Mouse (Mus musculus): Measurements from ENCODE around the gene Crtap.

Crtap gene

DNA sequence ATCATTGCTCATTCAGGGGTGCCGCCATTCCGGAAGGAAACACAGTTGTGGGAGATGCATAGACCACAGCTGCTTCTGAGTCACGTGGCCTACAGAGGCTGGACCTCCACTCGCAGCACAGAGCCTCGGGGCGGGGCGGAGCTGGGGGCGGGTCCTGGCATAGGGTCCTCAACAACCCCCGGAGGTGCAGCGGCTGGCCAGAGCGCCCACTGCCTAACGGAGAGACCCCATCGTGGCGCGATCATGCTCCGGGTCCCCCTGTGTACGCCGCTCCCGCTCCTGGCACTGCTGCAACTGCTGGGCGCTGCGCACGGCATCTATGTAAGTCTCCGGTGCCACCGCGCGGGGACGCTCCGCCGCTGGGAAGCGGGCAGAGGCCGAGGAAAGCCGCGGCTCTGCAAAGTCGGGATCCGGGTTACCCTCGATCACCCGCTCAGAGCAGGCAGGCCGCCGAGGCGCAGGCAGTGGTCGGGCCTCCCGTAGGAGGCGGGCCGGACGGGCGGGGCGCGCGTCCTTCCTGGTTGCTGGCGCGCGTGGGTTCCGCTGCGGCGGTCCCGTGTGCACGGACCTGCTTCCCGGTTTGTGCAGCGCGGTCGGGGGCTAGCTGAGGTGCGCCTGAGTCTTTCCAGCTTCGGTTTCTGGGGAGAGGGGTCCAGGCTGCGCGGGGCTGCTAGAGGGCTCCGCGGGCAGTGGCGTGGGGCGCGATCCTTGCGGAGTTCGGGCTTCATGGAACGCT is 10.6 kb upstream of the Crtap start, which contains the start of the genes Glb1 and Tmppe:
Glb1 (plus strand) TSS at position 128 of the 736 bp plus-strand sequence.
Tmppe (plus strand) TSS at position 157 of the 736 bp plus-strand sequence.
- in situ Hi-C loops (cut with MboI; ENCODE audit: unreplicated experiment in 2 of 2): loop anchor here in 1 of 2 experiments (25.0 kb wide), 2 partner anchors 536 to 911 kb away; partner anchors contain the start of genes Gpd1l and Stt3b

DNA sequence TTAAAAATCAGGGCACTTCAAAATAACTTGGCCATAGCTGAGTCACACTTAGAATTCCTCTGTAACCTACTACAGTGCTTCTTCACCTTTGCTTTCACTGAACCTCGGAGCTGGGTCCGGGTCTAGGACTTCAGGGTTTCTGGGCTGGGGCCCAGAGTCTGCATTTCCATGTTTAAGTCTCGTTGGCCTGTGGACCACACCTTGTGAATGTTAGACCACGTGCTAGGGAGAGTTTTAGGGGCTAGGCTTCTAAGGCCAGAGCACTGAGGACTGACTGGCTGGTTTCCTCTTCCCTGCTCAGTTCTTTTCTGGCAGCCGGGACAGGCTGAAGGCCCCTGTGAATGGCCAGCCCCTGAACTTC is 10.1 kb upstream of the Crtap start:
- in situ Hi-C loops (cut with MboI; ENCODE audit: unreplicated experiment in 2 of 2): loop anchor here in 1 of 2 experiments (25.0 kb wide), 2 partner anchors 537 to 912 kb away; partner anchors contain the start of genes Gpd1l and Stt3b

DNA sequence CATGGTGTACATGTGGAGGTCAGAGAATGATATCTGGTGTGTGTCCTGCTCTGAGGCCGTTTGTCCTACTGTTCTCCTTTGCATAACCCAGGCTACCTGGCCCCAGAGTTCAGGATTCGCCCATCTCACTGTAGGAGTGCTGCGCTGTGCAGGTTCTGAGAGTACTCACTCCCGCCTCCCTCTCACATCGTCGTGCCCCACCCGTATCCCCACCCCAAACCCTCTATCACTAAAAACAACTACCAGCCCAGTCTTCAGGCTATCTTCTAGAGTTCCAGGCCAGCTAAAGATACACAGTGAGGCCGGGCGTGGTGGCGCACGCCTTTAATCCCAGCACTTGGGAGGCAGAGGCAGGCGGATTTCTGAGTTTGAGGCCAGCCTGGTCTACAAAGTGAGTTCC is 9.2 kb upstream of the Crtap start:
- in situ Hi-C loops (cut with MboI; ENCODE audit: unreplicated experiment in 2 of 2): loop anchor here (10.0 to 25.0 kb wide), 5 partner anchors 412 to 913 kb away; partner anchors contain the start of genes Gpd1l (in 2 of the 2), Stt3b (in 2 of the 2) and Clasp2 (in 1 of the 2)

DNA sequence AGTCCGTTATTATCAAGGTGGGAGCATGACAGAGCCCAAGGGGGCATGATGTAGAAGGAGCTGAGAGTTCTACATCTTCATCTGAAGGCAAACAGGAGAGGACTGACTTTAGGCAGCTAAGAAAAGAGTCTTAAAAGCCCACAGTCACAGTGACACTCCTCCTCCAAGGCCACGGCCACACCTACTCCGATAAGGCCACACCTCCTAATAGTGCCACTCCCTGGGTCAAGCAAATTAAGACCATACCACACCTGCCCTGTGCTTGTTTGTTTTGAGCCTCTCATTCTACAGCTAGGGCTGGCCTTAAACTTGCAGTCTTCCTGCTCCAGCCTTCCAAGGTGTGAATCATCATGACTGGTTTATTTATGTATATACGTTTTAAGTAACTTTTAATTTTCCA is 4.8 kb upstream of the Crtap start:
- in situ Hi-C loops (cut with MboI; ENCODE audit: unreplicated experiment in 2 of 2): loop anchor here (10.0 to 25.0 kb wide), 5 partner anchors 408 to 917 kb away; partner anchors contain the start of genes Clasp2 (in 1 of the 2), Gpd1l (in 1 of the 2) and Stt3b (in 1 of the 2)

DNA sequence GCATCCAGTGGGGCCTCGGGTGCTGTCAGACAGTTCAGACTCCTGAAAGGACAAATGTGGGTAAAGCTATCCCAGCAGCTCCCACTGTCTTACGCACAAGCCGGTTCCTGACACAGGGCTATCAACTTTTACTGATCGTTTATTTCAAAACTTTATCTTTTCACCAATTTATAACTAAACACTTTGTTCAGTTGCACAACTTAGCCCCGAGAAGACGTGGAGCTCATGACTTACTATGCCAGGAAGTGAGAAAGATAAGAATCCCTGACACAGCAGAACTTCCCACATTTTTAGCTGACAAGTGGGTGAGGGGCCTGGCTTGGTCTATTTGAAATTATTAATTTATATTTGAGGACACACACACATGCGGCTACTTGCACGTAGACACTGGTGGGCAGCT is 4.2 kb upstream of the Crtap start:
- in situ Hi-C loops (cut with MboI; ENCODE audit: unreplicated experiment in 2 of 2): loop anchor here (10.0 to 25.0 kb wide), 5 partner anchors 407 to 918 kb away; partner anchors contain the start of genes Clasp2 (in 1 of the 2), Gpd1l (in 1 of the 2) and Stt3b (in 1 of the 2)

- in situ Hi-C loops (cut with MboI; ENCODE audit: unreplicated experiment in 2 of 2): loop anchor here (10.0 to 25.0 kb wide), 5 partner anchors 407 to 918 kb away; partner anchors contain the start of genes Clasp2 (in 1 of the 2), Gpd1l (in 1 of the 2) and Stt3b (in 1 of the 2)
Observed at GRCm38 (mm10) chr9:114394136-114394535, 3.7 kb upstream of the Crtap start.

GRCm38 (mm10) chr9:114390749-114391075 is 237 bp upstream of the Crtap start:
- in situ Hi-C loops (cut with MboI; ENCODE audit: unreplicated experiment in 2 of 2): loop anchor here (10.0 to 25.0 kb wide), 5 partner anchors 403 to 922 kb away; partner anchors contain the start of genes Clasp2 (in 1 of the 2), Gpd1l (in 1 of the 2) and Stt3b (in 1 of the 2)

GRCm38 (mm10) chr9:114389371-114389904 is 1.0 kb downstream of the Crtap start:
- in situ Hi-C loops (cut with MboI; ENCODE audit: unreplicated experiment in 2 of 2): loop anchor here in 1 of 2 experiments (25.0 kb wide), 4 partner anchors 402 to 923 kb away; partner anchors contain the start of genes Clasp2, Gpd1l and Stt3b

DNA sequence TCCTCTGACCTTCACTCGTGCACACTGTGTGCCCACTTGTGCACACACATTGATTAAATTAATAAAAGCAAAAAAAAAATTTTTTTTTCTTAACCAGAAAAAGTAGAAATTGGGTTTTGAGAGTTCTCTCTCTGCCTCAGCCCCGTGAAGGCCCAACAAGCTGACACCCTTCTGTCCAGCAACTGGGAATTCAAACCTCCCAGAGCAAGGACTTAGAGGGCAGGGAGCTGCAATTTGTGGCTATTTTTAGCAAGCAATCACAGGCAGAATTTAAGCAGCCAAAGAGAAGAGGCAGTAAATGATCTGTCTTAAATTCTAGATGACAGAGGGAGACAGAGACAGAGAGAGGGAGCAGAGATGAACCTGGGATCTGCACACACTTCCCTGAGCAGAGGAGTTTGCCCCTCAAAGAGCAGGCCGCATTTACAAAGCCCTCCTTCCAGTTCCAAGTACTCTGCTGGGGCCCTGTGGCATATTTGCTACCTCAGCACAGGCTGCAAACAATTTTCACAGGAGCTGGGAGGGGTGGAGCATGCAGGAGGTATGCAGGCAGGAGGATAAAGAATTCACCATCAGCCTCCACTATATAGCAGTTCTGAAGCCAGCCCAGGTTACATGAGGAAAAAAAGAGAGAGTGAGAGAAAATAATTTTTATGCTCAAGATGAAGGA is 1.6 kb downstream of the Crtap start:
- in situ Hi-C loops (cut with MboI; ENCODE audit: unreplicated experiment in 2 of 2): loop anchor here in 1 of 2 experiments (25.0 kb wide), 4 partner anchors 402 to 923 kb away; partner anchors contain the start of genes Clasp2, Gpd1l and Stt3b

GRCm38 (mm10) chr9:114388288-114388687 is 2.2 kb downstream of the Crtap start:
- in situ Hi-C loops (cut with MboI; ENCODE audit: unreplicated experiment in 2 of 2): loop anchor here in 1 of 2 experiments (25.0 kb wide), 4 partner anchors 401 to 924 kb away; partner anchors contain the start of genes Clasp2, Gpd1l and Stt3b

DNA sequence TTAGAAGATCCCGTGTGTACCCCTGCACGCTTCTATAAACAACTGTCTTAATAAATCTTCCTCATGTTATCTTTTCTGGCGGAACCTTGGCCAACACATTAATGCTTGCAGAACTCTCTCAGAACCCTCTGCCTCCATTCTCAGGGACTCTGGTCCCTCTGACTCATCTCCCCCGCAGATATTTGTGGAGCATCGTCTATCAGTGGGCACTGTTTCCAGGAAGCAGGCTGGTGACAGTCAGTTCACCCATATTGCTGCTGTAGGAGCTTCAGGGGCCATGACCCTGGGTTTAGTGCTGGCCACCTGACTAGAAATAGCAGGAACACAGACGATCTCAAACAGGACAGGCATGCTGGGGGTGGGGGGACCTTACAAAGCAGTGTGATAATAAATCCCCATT is 3.4 kb downstream of the Crtap start:
- in situ Hi-C loops (cut with MboI; ENCODE audit: unreplicated experiment in 2 of 2): loop anchor here in 1 of 2 experiments (25.0 kb wide), 4 partner anchors 400 to 925 kb away; partner anchors contain the start of genes Clasp2, Gpd1l and Stt3b

DNA sequence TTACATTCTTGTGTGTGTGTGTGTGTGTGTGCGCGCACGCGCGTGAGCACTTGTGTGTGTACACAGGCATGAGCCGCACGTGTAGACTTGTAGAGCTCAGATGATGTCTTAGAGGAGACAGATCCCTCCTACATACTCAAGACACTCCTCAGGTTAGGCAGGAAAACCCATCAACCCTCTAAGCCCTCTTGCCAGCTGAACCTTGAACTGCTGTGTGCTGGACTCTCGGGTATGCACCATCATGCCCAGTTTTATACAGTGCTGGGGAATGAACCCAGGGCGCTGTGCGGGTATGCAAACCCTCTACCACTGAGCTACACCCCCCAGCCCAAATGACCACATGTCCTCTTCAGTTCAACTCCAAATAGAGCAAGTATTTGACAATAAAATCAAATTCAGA is 5.3 kb downstream of the Crtap start:
- in situ Hi-C loops (cut with MboI; ENCODE audit: unreplicated experiment in 2 of 2): loop anchor here in 1 of 2 experiments (25.0 kb wide), 4 partner anchors 398 to 927 kb away; partner anchors contain the start of genes Clasp2, Gpd1l and Stt3b

- in situ Hi-C loops (cut with MboI; ENCODE audit: unreplicated experiment in 2 of 2): loop anchor here (5.0 to 25.0 kb wide), 6 partner anchors 62 to 928 kb away; partner anchors contain the start of genes Clasp2 (in 1 of the 2), Gpd1l (in 1 of the 2) and Stt3b (in 1 of the 2)
Observed at GRCm38 (mm10) chr9:114384691-114385090, 5.8 kb downstream of the Crtap start.

DNA sequence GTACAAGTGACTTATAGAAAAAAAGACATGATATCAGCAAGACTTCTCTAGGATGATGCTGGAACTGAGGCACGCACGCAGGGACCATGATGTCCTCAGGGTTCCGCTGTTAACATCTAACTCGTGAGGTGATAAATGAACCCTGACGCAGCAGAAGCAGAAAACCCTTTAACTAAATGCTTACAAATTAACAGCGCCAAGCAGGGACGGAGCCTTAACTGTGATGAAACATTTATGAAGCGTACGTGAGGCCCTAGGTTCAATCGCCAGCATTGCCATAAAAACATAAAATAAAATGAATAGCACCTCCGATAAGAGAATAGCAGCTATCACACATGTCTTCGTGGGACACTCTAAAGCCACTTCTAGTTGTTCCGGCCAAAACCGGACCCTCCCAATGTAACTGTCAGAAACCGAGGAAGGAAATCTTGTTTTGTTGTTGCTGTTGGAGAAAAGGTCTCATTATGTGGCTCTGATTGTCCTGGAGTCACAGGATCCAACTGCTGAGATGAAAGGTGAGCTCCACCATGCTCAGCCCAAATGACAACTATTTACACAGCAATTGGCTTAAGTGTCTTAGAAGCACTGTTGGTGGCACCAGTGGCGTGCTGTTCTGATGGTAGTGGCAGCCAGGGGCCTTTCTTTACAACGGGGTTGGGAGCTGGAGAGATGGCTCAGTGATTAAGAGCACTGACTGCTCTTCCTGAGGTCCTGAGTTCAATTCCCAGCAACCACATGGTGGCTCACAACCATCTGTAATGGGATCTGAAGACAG is 7.4 kb downstream of the Crtap start:
- in situ Hi-C loops (cut with MboI; ENCODE audit: unreplicated experiment in 2 of 2): loop anchor here (5.0 to 25.0 kb wide), 6 partner anchors 61 to 929 kb away; partner anchors contain the start of genes Clasp2 (in 1 of the 2), Gpd1l (in 1 of the 2) and Stt3b (in 1 of the 2)

- in situ Hi-C loops (cut with MboI; ENCODE audit: unreplicated experiment in 2 of 2): loop anchor here (5.0 to 25.0 kb wide), 6 partner anchors 59 to 931 kb away; partner anchors contain the start of genes Clasp2 (in 1 of the 2), Gpd1l (in 1 of the 2) and Stt3b (in 1 of the 2)
Observed at GRCm38 (mm10) chr9:114380881-114381733, 9.4 kb downstream of the Crtap start.

DNA sequence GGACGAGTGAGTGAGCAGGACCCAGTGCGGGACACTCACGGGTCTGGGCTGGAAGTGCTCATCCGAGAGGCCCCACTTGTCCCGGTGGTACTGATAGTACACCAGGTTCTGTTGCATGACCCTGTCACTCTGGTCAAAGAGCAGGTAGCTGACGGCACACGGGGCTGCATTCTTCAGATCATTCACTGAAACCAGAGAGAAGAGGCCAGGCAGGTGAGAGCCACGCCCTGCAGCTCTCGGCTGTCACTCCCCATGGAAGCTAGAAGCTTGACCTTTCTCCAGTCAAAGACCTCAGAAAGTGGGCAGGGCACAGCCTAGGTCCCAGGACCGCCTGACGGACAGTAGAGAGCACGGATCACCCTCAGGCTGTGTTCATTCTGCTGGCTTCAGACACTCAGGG is 10.6 kb downstream of the Crtap start:
- in situ Hi-C loops (cut with MboI; ENCODE audit: unreplicated experiment in 2 of 2): loop anchor here (5.0 to 25.0 kb wide), 6 partner anchors 58 to 932 kb away; partner anchors contain the start of genes Clasp2 (in 1 of the 2), Gpd1l (in 1 of the 2) and Stt3b (in 1 of the 2)

GRCm38 (mm10) chr9:114377168-114377567 is 13.3 kb downstream of the Crtap start:
- in situ Hi-C loops (cut with MboI; ENCODE audit: unreplicated experiment in 2 of 2): loop anchor here in 1 of 2 experiments (25.0 kb wide), 4 partner anchors 390 to 935 kb away; partner anchors contain the start of genes Clasp2, Gpd1l and Stt3b

All from v-Abl transformed pro-B cells (cell line).